Mouse (Mus musculus) embryonic facial prominence, embryonic 11.5 days (tissue): ENCODE measurements at regions not wholly inside any gene's neighbourhood (a gene's known extent, or its start where the extent isn't known, plus 50 kb on each side); places are given as distances from the start of the nearest gene placed in this dataset.
A peak's percentile ranks its signal among the peaks of the same experiment; 100 is the strongest.

Experiments
- ATAC-seq: fragments of 200-750 bp; cut with Nextera tagmentation; replicated peaks from 2 replicates; pipeline ENCODE4 v1.8.0; 2017; ENCODE audit warnings: low read depth; ENCODE audit not compliant: insufficient number of reproducible peaks, low FRiP score, low TSS enrichment
- DNase-seq: peaks from one replicate; pipeline ENCODE4 v3.0.0-alpha.2; 2015; ENCODE audit warnings: low spot score
- H3K27ac ChIP-seq: fragments of 300-500 bp; sonication (generic); replicated peaks from 2 replicates; pipeline ENCODE4 v1.5.1; 2014; ENCODE audit warnings: mild to moderate bottlenecking, low read depth, low read length, control low read depth
- H3K27me3 ChIP-seq: fragments of 300-500 bp; sonication (generic); 2 replicates; pipeline ENCODE4 v1.6.1; 2014; ENCODE audit warnings: mild to moderate bottlenecking, low read length, moderate library complexity, mixed read lengths; ENCODE audit not compliant: control insufficient read depth, insufficient read depth
- H3K36me3 ChIP-seq: fragments of 300-500 bp; sonication (generic); replicated peaks from 2 replicates; pipeline ENCODE4 v1.6.1; 2014; ENCODE audit warnings: low read depth, mild to moderate bottlenecking, low read length, moderate library complexity, mixed read lengths; ENCODE audit not compliant: control insufficient read depth, insufficient read depth
- H3K4me1 ChIP-seq: fragments of 300-500 bp; sonication (generic); 2 replicates; pipeline ENCODE4 v1.6.1; 2014; ENCODE audit warnings: low read length, mixed read lengths; ENCODE audit not compliant: control insufficient read depth, insufficient read depth
- H3K4me2 ChIP-seq: fragments of 300-500 bp; sonication (generic); 2 replicates; pipeline ENCODE4 v1.6.1; 2014; ENCODE audit warnings: low read depth, mild to moderate bottlenecking, control low read depth, low read length, moderate library complexity
- H3K4me3 ChIP-seq: fragments of 300-500 bp; sonication (generic); 2 replicates; pipeline ENCODE4 v1.5.1; 2014; ENCODE audit warnings: low read depth, low read length, control low read depth
- H3K9ac ChIP-seq: fragments of 300-500 bp; sonication (generic); replicated peaks from 2 replicates; pipeline ENCODE4 v1.6.1; 2014; ENCODE audit warnings: mild to moderate bottlenecking, control low read depth, low read length
- H3K9me3 ChIP-seq: fragments of 300-500 bp; sonication (generic); replicated peaks from 2 replicates; pipeline ENCODE4 v1.6.1; 2016; ENCODE audit warnings: mild to moderate bottlenecking, low read length, inconsistent platforms, mixed read lengths; ENCODE audit not compliant: control insufficient read depth
- WGBS: fragments of 180-500 bp; shearing (Covaris S2); extraction: QIAGEN DNeasy Blood & Tissue Kit; methylation state at CpG from one replicate; pipeline ENCODE4 v1.1.7; 2014; 5-methylcytosine and 5-hydroxymethylcytosine counted together

- Histone ChIP-seq H3K4me3 (no peak overlapping the region), H3K27me3 (no peaks in the 10 kb centered on the region), H3K36me3 (no peaks in the 10 kb centered on the region), H3K27ac (no peak overlapping the region), H3K4me1 (no peaks in the 10 kb centered on the region), H3K9me3 (no peaks in the 10 kb centered on the region), H3K4me2 (no peak overlapping the region), H3K9ac (no peak overlapping the region)
- DNase-seq (peak; percentile 6), ATAC-seq (no peak; the same call in 1 of the 2 replicates)
- WGBS = 37% methylated on average over 8 of the region's 8 CpGs
Observed at GRCm38 (mm10) chr1:119119863-119120569, 66.6 kb upstream of the Gli2 start.

- 91% methylated on average over 7 of the region's 7 CpGs for WGBS
- Histone ChIP-seq H3K4me3 (no peak overlapping the region), H3K36me3 (no peaks in the 10 kb centered on the region), H3K4me1 (no peaks in the 10 kb centered on the region), H3K27ac (no peak overlapping the region), H3K4me2 (no peak overlapping the region), H3K9me3 (no peaks in the 10 kb centered on the region), H3K27me3 (no peaks in the 10 kb centered on the region), H3K9ac (no peak overlapping the region)
- DNase-seq (no peak), ATAC-seq (no peak)
Observed at GRCm38 (mm10) chr1:119115106-119115674, 61.8 kb upstream of the Gli2 start.

DNA sequence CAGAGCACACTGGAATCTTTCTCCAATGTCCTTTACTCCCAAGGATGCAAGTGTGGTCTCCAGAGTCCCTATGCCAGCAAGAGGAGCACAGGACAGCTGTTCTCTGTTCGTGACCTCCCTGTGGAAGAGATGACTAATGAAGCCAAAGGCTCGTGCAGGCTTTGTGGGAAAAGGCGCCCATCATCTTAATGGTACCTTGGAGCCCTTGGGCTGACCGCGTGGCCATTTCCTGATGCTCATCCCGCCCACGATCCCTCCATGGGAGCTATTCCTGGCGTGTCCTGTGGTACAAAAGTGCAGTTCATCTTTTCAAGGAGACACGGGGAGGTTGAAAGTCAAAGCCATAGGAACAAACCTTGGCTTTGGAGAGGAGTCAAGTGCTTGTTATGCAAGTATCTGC is 55.2 kb upstream of the Gli2 start:
- Histone ChIP-seq H3K4me1 (no peaks in the 10 kb centered on the region), H3K27me3 (no peaks in the 10 kb centered on the region), H3K9me3 (no peaks in the 10 kb centered on the region), H3K27ac (no peak overlapping the region), H3K36me3 (no peaks in the 10 kb centered on the region), H3K4me3 (no peak overlapping the region), H3K9ac (no peak overlapping the region), H3K4me2 (no peak overlapping the region)
- no peak for ATAC-seq
- no peak for DNase-seq
- 80% methylated on average over 9 of the region's 9 CpGs for WGBS

- 0 out of 2 replicates have a peak, but pooled peaks have one; percentile 65 for ATAC-seq
Observed at GRCm38 (mm10) chr1:119106246-119106975, 53.0 kb upstream of the Gli2 start.

More at GRCm38 (mm10) chr1:119106246-119106975, 53.0 kb upstream of the Gli2 start:
- WGBS = 72% methylated on average over 18 of the region's 18 CpGs
- Histone ChIP-seq H3K4me3 (no peak overlapping the region), H3K9me3 (no peaks in the 10 kb centered on the region), H3K27me3 (no peaks in the 10 kb centered on the region), H3K9ac (no peak overlapping the region), H3K4me2 (no peak overlapping the region), H3K4me1 (no peaks in the 10 kb centered on the region), H3K27ac (no peak overlapping the region), H3K36me3 (no peaks in the 10 kb centered on the region)
- DNase-seq = no peak
